Mouse (Mus musculus) heart, postnatal 0 days (tissue): Measurements from ENCODE around the gene Cdpf1. TPM values are rescaled to one million over a fixed set of nuclear protein-coding genes. Genes with fewer than 3 reads are reported as not detected.

ENCODE experiments used
- ATAC-seq: fragments of 200-750 bp; cut with Nextera tagmentation; 2 replicates; pipeline ENCODE4 v1.8.0; 2017; ENCODE audit warnings: low read depth, moderate number of reproducible peaks, moderate library complexity; ENCODE audit not compliant: insufficient read depth
- DNase-seq: peaks from one replicate; pipeline ENCODE4 v3.0.0-alpha.2; 2016; ENCODE audit warnings: low spot score
- H3K27ac ChIP-seq: fragments of 300-500 bp; sonication (generic); 2 replicates; pipeline ENCODE4 v1.5.1; 2014; ENCODE audit warnings: low read depth, mild to moderate bottlenecking
- H3K27me3 ChIP-seq: fragments of 300-500 bp; sonication (generic); 2 replicates; pipeline ENCODE4 v1.6.1; 2014; ENCODE audit warnings: low read length, mixed read lengths; ENCODE audit not compliant: control insufficient read depth, insufficient read depth
- H3K36me3 ChIP-seq: fragments of 300-500 bp; sonication (generic); replicated peaks from 2 replicates; pipeline ENCODE4 v1.6.1; 2014; ENCODE audit warnings: low read length, mixed read lengths; ENCODE audit not compliant: control insufficient read depth, insufficient read depth
- H3K4me1 ChIP-seq: fragments of 300-500 bp; sonication (generic); 2 replicates; pipeline ENCODE4 v1.6.1; 2014; ENCODE audit warnings: antibody characterized with exemption; ENCODE audit not compliant: control insufficient read depth, insufficient read depth
- H3K4me2 ChIP-seq: fragments of 300-500 bp; sonication (generic); 2 replicates; pipeline ENCODE4 v1.6.1; 2014; ENCODE audit warnings: low read depth, mild to moderate bottlenecking, low read length, moderate library complexity
- H3K4me3 ChIP-seq: fragments of 300-500 bp; sonication (generic); 2 replicates; pipeline ENCODE4 v1.5.1; 2014; ENCODE audit warnings: low read depth, low read length
- H3K9ac ChIP-seq: fragments of 300-500 bp; sonication (generic); replicated peaks from 2 replicates; pipeline ENCODE4 v1.6.1; 2014; ENCODE audit warnings: low read depth, low read length, mixed read lengths
- H3K9me3 ChIP-seq: fragments of 300-500 bp; sonication (generic); replicated peaks from 2 replicates; pipeline ENCODE4 v1.6.1; 2016; ENCODE audit warnings: low read length; ENCODE audit not compliant: control insufficient read depth
- CTCF ChIP-seq: IDR thresholded peaks from 2 replicates; pipeline ENCODE4 v1.5.1; 2016; ENCODE audit warnings: antibody characterized with exemption, control low read depth, low read depth
- EP300 ChIP-seq: IDR thresholded peaks from 2 replicates; pipeline ENCODE4 v1.6.1; 2016; ENCODE audit warnings: antibody characterized with exemption, low read depth
- WGBS: fragments of 180-500 bp; shearing (Covaris S2); extraction: QIAGEN DNeasy Blood & Tissue Kit; methylation state at CpG from one replicate; pipeline ENCODE4 v1.1.7; 2014; 5-methylcytosine and 5-hydroxymethylcytosine counted together
- polyA plus RNA-seq: library from polyadenylated mRNA; unstranded; fragments of >200 nt; fragmentation: Nextera tagmentation; extraction: Ambion mirVana; gene quantifications from 2 replicates; pipeline ENCODE4 v1.2.1, GENCODE M21; 2015
- total RNA-seq: library from RNA; depleted of rRNA; stranded (reverse); fragments of >200 nt; gene quantifications from 2 replicates; pipeline ENCODE4 v1.2.3, GENCODE M21; 2014; ENCODE audit warnings: low replicate concordance

Cdpf1 gene
- total and polyA plus RNA-seq, 2 experiments from 2014 or later: 31.0 to 45.9 TPM

DNA sequence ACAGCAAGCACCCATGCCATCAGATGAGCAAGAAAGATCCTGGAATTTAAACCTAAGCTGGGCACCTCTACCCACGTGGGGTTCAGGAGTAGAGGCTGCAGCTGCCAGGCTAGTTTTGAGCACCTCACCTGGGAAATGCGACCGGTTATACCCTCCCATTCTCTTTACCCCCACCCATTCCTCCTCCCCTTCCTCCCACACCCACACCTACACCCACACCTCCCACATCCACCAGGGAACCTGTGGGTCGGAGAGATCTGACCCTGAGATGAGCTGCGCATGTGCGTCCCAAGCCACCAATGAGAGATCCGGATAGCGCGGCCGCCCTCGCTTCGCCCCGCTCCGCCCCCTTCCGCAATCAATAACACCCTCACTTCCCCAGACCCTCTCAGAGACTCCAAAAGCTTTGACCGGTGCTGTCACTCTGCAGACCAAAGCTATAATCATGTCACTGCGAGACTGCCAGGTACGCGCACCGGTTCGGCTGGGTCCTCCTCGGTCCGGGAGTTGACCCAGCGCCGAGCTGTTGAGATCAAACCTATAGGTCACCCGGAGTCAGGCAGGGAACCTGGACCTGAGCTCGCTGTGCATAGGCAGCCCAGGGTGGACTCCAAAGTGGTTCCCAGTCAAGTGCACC is 20.6 kb upstream of the Cdpf1 start, which contains the start of gene Ttc38:
Ttc38 (plus strand) TSS at position 353 of the 637 bp plus-strand sequence.
- DNase-seq (peak; percentile 51), ATAC-seq (peak; percentile 88)
- H3K4me1 ChIP-seq: no peaks in the 10 kb centered on the region
- 2% methylated on average over 27 of the region's 27 CpGs for WGBS
- no peaks in the 10 kb centered on the region for H3K36me3 ChIP-seq
- H3K9ac ChIP-seq: peak within 1 kb of the TSS; percentile 41
- no peaks in the 10 kb centered on the region for H3K27me3 ChIP-seq
- H3K27ac ChIP-seq: peak within 1 kb of the TSS; percentile 11
- peak within 1 kb of the TSS; percentile 53 for H3K4me3 ChIP-seq
- peak within 1 kb of the TSS; percentile 67 for H3K4me2 ChIP-seq
- H3K9me3 ChIP-seq: no peaks in the 10 kb centered on the region
- no peak for TF ChIP-seq CTCF
- TF ChIP-seq EP300: no peak

- no peak overlapping the region for H3K27ac ChIP-seq
- no peaks in the 10 kb centered on the region for H3K27me3 ChIP-seq
- H3K9ac ChIP-seq: no peak overlapping the region
- DNase-seq (no peak), ATAC-seq (no peak)
- 70% methylated on average over 5 of the region's 5 CpGs for WGBS
- TF ChIP-seq CTCF (no peak), EP300 (no peak)
- no peak overlapping the region for H3K4me3 ChIP-seq
- no peak overlapping the region for H3K4me2 ChIP-seq
- H3K9me3 ChIP-seq: no peaks in the 10 kb centered on the region
- H3K36me3 ChIP-seq: no peaks in the 10 kb centered on the region
- no peaks in the 10 kb centered on the region for H3K4me1 ChIP-seq
Measured at GRCm38 (mm10) chr15:85829470-85829869, 18.0 kb upstream of the Cdpf1 start.

- Histone ChIP-seq H3K27me3 (no peaks in the 10 kb centered on the region), H3K4me1 (no peaks in the 10 kb centered on the region)
- 79% methylated on average over 4 of the region's 4 CpGs for WGBS
Measured at GRCm38 (mm10) chr15:85828071-85828470, 16.6 kb upstream of the Cdpf1 start.

GRCm38 (mm10) chr15:85826676-85827075 is 15.2 kb upstream of the Cdpf1 start:
- TF ChIP-seq CTCF: no peak
- TF ChIP-seq EP300: no peak
- H3K4me2 ChIP-seq: no peak overlapping the region
- no peaks in the 10 kb centered on the region for H3K36me3 ChIP-seq
- no peak overlapping the region for H3K9ac ChIP-seq
- ATAC-seq (no peak), DNase-seq (no peak)
- no peaks in the 10 kb centered on the region for H3K9me3 ChIP-seq
- no peak overlapping the region for H3K27ac ChIP-seq
- 0 out of 2 replicates have a peak, but pooled peaks cover 7% of the 10 kb centered on the region for H3K4me1 ChIP-seq
- no peaks in the 10 kb centered on the region for H3K27me3 ChIP-seq
- WGBS: 37% methylated on average over 5 of the region's 5 CpGs
- no peak overlapping the region for H3K4me3 ChIP-seq

More at GRCm38 (mm10) chr15:85828071-85828470, 16.6 kb upstream of the Cdpf1 start:
- TF ChIP-seq EP300: no peak
- DNase-seq (no peak), ATAC-seq (no peak)
- Histone ChIP-seq H3K36me3 (no peaks in the 10 kb centered on the region), H3K4me2 (no peak overlapping the region), H3K9me3 (no peaks in the 10 kb centered on the region), H3K27ac (no peak overlapping the region), H3K4me3 (no peak overlapping the region), H3K9ac (no peak overlapping the region)

DNA sequence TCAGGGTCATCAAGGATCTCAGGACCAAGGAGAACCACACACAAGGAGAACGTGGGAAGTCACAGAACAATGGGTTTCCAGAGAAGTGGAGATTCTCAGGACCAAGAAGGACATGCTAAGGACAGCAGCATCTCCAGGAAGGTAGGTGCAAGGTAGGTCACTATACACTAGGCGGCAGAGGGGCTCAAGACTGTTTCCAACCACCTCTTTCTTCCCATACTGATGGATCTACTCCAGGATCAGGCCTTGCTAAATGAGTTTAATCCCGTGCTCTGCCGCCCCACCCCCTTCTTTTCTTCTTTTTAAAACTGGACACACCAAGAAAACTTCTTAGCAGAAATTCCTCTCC is 10.5 kb upstream of the Cdpf1 start:
- H3K27ac ChIP-seq: no peak overlapping the region
- no peaks in the 10 kb centered on the region for H3K36me3 ChIP-seq
- TF ChIP-seq CTCF (peak; percentile 19; the same call in 1 of the 2 replicates), EP300 (no peak)
- H3K9me3 ChIP-seq: peaks cover 13% of the 10 kb centered on the region
- ATAC-seq: peak; percentile 64
- DNase-seq: no peak
- WGBS: 21% methylated on average over 4 of the region's 4 CpGs
- H3K4me3 ChIP-seq: peak overlapping the region; percentile 51
- peak overlapping the region; percentile 70 for H3K9ac ChIP-seq
- H3K4me2 ChIP-seq: peak overlapping the region; percentile 93
- peaks cover 14% of the 10 kb centered on the region; the same call in 1 of the 2 replicates for H3K27me3 ChIP-seq
- H3K4me1 ChIP-seq: peaks cover 13% of the 10 kb centered on the region; the same call in 1 of the 2 replicates
